Mouse (Mus musculus) heart, adult 11 months (tissue): ENCODE results near the gene Mfsd5.

Experiments used
- DNase-seq: peaks from one replicate; pipeline ENCODE4 v3.0.0; 2022

Mfsd5 gene

GRCm38 (mm10) chr15:102248131-102248811 lies 31.0 kb upstream of the Mfsd5 start:
- DNase-seq, result peak; percentile 95

GRCm38 (mm10) chr15:102248812-102249191 lies 30.5 kb upstream of the Mfsd5 start:
- no peak for DNase-seq

GRCm38 (mm10) chr15:102249251-102249691 lies 30.0 kb upstream of the Mfsd5 start:
- peak; percentile 97 for DNase-seq

GRCm38 (mm10) chr15:102249967-102250366 lies 29.3 kb upstream of the Mfsd5 start:
- DNase-seq, result no peak

- peak; percentile 89 for DNase-seq
Measured at GRCm38 (mm10) chr15:102250521-102250920, 28.7 kb upstream of the Mfsd5 start.

GRCm38 (mm10) chr15:102255547-102256255 lies 23.6 kb upstream of the Mfsd5 start:
- peak; percentile 94 for DNase-seq

- DNase-seq, result peak; percentile 92
Measured at GRCm38 (mm10) chr15:102256431-102257201, 22.6 kb upstream of the Mfsd5 start.

- peak; percentile 98 for DNase-seq
Measured at GRCm38 (mm10) chr15:102257202-102258075, 21.8 kb upstream of the Mfsd5 start, which contains the start of gene Rarg. Rarg (minus strand) TSS chr15:102257517.

- DNase-seq, result peak; percentile 98
Measured at GRCm38 (mm10) chr15:102258076-102258470, 21.2 kb upstream of the Mfsd5 start.

GRCm38 (mm10) chr15:102258581-102259253 lies 20.5 kb upstream of the Mfsd5 start:
- peak; percentile 96 for DNase-seq

- no peak for DNase-seq
Measured at GRCm38 (mm10) chr15:102262582-102262981, 16.7 kb upstream of the Mfsd5 start.

- peak; percentile 92 for DNase-seq
Measured at GRCm38 (mm10) chr15:102263037-102263436, 16.2 kb upstream of the Mfsd5 start.

- DNase-seq, result no peak
Measured at GRCm38 (mm10) chr15:102265548-102265947, 13.7 kb upstream of the Mfsd5 start.

- DNase-seq, result peak; percentile 87
Measured at GRCm38 (mm10) chr15:102270274-102270960, 8.8 kb upstream of the Mfsd5 start, which contains the start of gene Gm9918. Gm9918 (plus strand) TSS chr15:102270563.

GRCm38 (mm10) chr15:102271441-102271840 lies 7.8 kb upstream of the Mfsd5 start:
- peak; percentile 85 for DNase-seq

GRCm38 (mm10) chr15:102273982-102274716 lies 5.1 kb upstream of the Mfsd5 start:
- no peak for DNase-seq

GRCm38 (mm10) chr15:102278726-102279091 lies 545 bp upstream of the Mfsd5 start:
- DNase-seq, result no peak

- DNase-seq, result peak; percentile 92
Measured at GRCm38 (mm10) chr15:102279783-102280520, 698 bp downstream of the Mfsd5 start.

- peak; percentile 94 for DNase-seq
Measured at GRCm38 (mm10) chr15:102280623-102281022, 1.4 kb downstream of the Mfsd5 start.
